Mouse (Mus musculus) MEL (cell line): ENCODE results near the gene Dnajc22. TPM values are rescaled to one million over a fixed set of nuclear protein-coding genes. Genes with fewer than 3 reads are reported as not detected.

ENCODE experiments used
- DNase-seq: peaks from one replicate; pipeline ENCODE4 v3.0.0; 2011; ENCODE audit warnings: low read depth, low spot score
- H3K27ac ChIP-seq: 2 replicates; pipeline ENCODE4 v1.5.1; 2012; ENCODE audit warnings: low read depth, mild to moderate bottlenecking, control low read depth, low read length, moderate library complexity; ENCODE audit not compliant: control insufficient read depth
- H3K27me3 ChIP-seq, 2 experiments: fragments of 150-350 bp in 1 of 2; sonication (generic) in 1 of 2; 2 replicates each; pipeline ENCODE4 v1.6.1; 2012; ENCODE audit warnings: low read length in 2 of 2, mild to moderate bottlenecking in 2 of 2, improper control_type of control experiment in 1 of 2, moderate library complexity in 1 of 2; ENCODE audit not compliant: insufficient read depth in 2 of 2, control insufficient read depth in 1 of 2
- H3K36me3 ChIP-seq, 2 experiments: 2 replicates each; pipeline ENCODE4 v1.6.1; 2012 to 2014; ENCODE audit warnings: low read length in 2 of 2, improper control_type of control experiment in 1 of 2, inconsistent platforms in 1 of 2, mild to moderate bottlenecking in 1 of 2; ENCODE audit not compliant: insufficient read depth in 2 of 2, control insufficient read depth in 1 of 2
- H3K4me1 ChIP-seq, 2 experiments: fragments of 150-350 bp in 1 of 2; sonication (generic) in 1 of 2; 2 replicates each; pipeline ENCODE4 v1.6.1; 2012; ENCODE audit warnings: low read length in 2 of 2, improper control_type of control experiment in 1 of 2, mild to moderate bottlenecking in 1 of 2; ENCODE audit not compliant: insufficient read depth in 2 of 2, control insufficient read depth in 1 of 2
- H3K4me3 ChIP-seq, 2 experiments: fragments of 150-350 bp in 1 of 2; sonication (generic) in 1 of 2; 2 replicates each; pipeline ENCODE4 v1.5.1; 2012; ENCODE audit warnings: low read depth in 2 of 2, low read length in 2 of 2, mild to moderate bottlenecking in 2 of 2, moderate library complexity in 2 of 2, control low read depth in 1 of 2, improper control_type of control experiment in 1 of 2; ENCODE audit not compliant: control insufficient read depth in 1 of 2, insufficient read depth in 1 of 2
- H3K79me2 ChIP-seq: 2 replicates; pipeline ENCODE4 v1.6.1; 2012; ENCODE audit warnings: mild to moderate bottlenecking, low read length, moderate library complexity; ENCODE audit not compliant: control insufficient read depth, poor library complexity, insufficient read depth
- H3K9ac ChIP-seq: 2 replicates; pipeline ENCODE4 v1.6.1; 2012; ENCODE audit warnings: low read depth, mild to moderate bottlenecking, control low read depth, low read length, moderate library complexity; ENCODE audit not compliant: control insufficient read depth, poor library complexity, severe bottlenecking
- H3K9me3 ChIP-seq: fragments of 150-350 bp; sonication (generic); replicated peaks from 2 replicates; pipeline ENCODE4 v1.6.1; 2012; ENCODE audit warnings: mild to moderate bottlenecking, low read length, improper control_type of control experiment, moderate library complexity; ENCODE audit not compliant: insufficient read depth
- BHLHE40 ChIP-seq: IDR thresholded peaks from 2 replicates; pipeline ENCODE4 v1.6.1; 2012; ENCODE audit warnings: low read depth, mild to moderate bottlenecking, inconsistent platforms, low read length, improper control_type of control experiment, borderline replicate concordance
- CHD2 ChIP-seq: IDR thresholded peaks from 2 replicates; pipeline ENCODE4 v1.6.1; 2011; ENCODE audit warnings: low read length, improper control_type of control experiment
- CTCF ChIP-seq, 3 experiments: IDR thresholded peaks in 2 of 3; conservative IDR thresholded peaks in 1 of 3; 2 replicates each; pipeline ENCODE4 v1.5.1; 2011 to 2012; ENCODE audit warnings: low read length in 3 of 3, low read depth in 2 of 3, mild to moderate bottlenecking in 2 of 3, improper control_type of control experiment in 1 of 3, inconsistent platforms in 1 of 3, mixed read lengths in 1 of 3, moderate library complexity in 1 of 3; ENCODE audit not compliant: control insufficient read depth in 1 of 3, insufficient read depth in 1 of 3, poor library complexity in 1 of 3, severe bottlenecking in 1 of 3
- GABPA ChIP-seq: IDR thresholded peaks from 2 replicates; pipeline ENCODE4 v1.6.1; 2012; ENCODE audit warnings: low read depth, mild to moderate bottlenecking, inconsistent platforms, low read length, improper control_type of control experiment, moderate library complexity
- JUND ChIP-seq: IDR thresholded peaks from 2 replicates; pipeline ENCODE4 v1.6.1; 2011; ENCODE audit warnings: low read depth, mild to moderate bottlenecking, improper control_type of control experiment, low read length
- MAZ ChIP-seq: IDR thresholded peaks from 2 replicates; pipeline ENCODE4 v1.6.1; 2012; ENCODE audit warnings: low read depth, mild to moderate bottlenecking, inconsistent platforms, low read length, improper control_type of control experiment
- MXI1 ChIP-seq: IDR thresholded peaks from 2 replicates; pipeline ENCODE4 v1.6.1; 2011; ENCODE audit warnings: mild to moderate bottlenecking, low read depth, low read length, improper control_type of control experiment
- POLR2A ChIP-seq, 2 experiments: IDR thresholded peaks; 2 replicates each; pipeline ENCODE4 v1.6.1; 2011 to 2012; ENCODE audit warnings: low read length in 2 of 2, mild to moderate bottlenecking in 2 of 2, control low read depth in 1 of 2, improper control_type of control experiment in 1 of 2, low read depth in 1 of 2, moderate library complexity in 1 of 2; ENCODE audit not compliant: control insufficient read depth in 1 of 2, insufficient read depth in 1 of 2, poor library complexity in 1 of 2
- RAD21 ChIP-seq: IDR thresholded peaks from 2 replicates; pipeline ENCODE4 v1.6.1; 2011; ENCODE audit warnings: mild to moderate bottlenecking, low read depth, low read length, improper control_type of control experiment
- RCOR1 ChIP-seq: IDR thresholded peaks from 2 replicates; pipeline ENCODE4 v1.6.1; 2012; ENCODE audit warnings: low read depth, mild to moderate bottlenecking, inconsistent platforms, low read length, improper control_type of control experiment
- TAL1 ChIP-seq: IDR thresholded peaks from 2 replicates; pipeline ENCODE4 v1.6.1; 2012; ENCODE audit warnings: mild to moderate bottlenecking, inconsistent platforms, low read length, moderate library complexity, mixed read lengths
- TCF12 ChIP-seq: IDR thresholded peaks from 2 replicates; pipeline ENCODE4 v1.6.1; 2014; ENCODE audit warnings: low read depth, mild to moderate bottlenecking, inconsistent platforms, low read length, improper control_type of control experiment, moderate library complexity
- USF1 ChIP-seq: IDR thresholded peaks from 2 replicates; pipeline ENCODE4 v1.6.1; 2014; ENCODE audit warnings: low read depth, mild to moderate bottlenecking, inconsistent platforms, low read length, improper control_type of control experiment, moderate library complexity
- USF2 ChIP-seq, 2 experiments: IDR thresholded peaks; 2 replicates each; pipeline ENCODE4 v1.6.1; 2011 to 2012; ENCODE audit warnings: improper control_type of control experiment in 2 of 2, low read length in 2 of 2, borderline replicate concordance in 1 of 2, inconsistent platforms in 1 of 2, low read depth in 1 of 2, mild to moderate bottlenecking in 1 of 2; ENCODE audit not compliant: insufficient read depth in 1 of 2
- ZC3H11A ChIP-seq: IDR thresholded peaks from 2 replicates; pipeline ENCODE4 v1.6.1; 2012; ENCODE audit warnings: low read depth, mild to moderate bottlenecking, inconsistent platforms, low read length, improper control_type of control experiment
- polyA plus RNA-seq, 2 experiments: library from polyadenylated mRNA; stranded (reverse) in 1 of 2; unstranded in 1 of 2; fragments of >175 nt in 1 of 2; fragments of >200 nt in 1 of 2; gene quantifications; 2 replicates each; pipeline versions ENCODE4 v1.2.1 to v1.2.4; 2012; ENCODE audit warnings: low replicate concordance in 2 of 2, low read depth in 1 of 2; ENCODE audit not compliant: insufficient read length in 2 of 2, insufficient read depth in 1 of 2, missing spikeins in 1 of 2
- total RNA-seq: library from RNA; depleted of rRNA; stranded (reverse); fragments of 300-350 nt; gene quantifications from 2 replicates; pipeline ENCODE4 v1.2.3, GENCODE M21; 2012

Dnajc22 gene
- total and polyA plus RNA-seq, 3 experiments: 3.2 to 5.3 TPM; not detected in 1

GRCm38 (mm10) chr15:99129441-99129840 is 36.5 kb downstream of the Dnajc22 start:
- H3K27me3 ChIP-seq: peaks cover 0 to 3% of the 10 kb centered on the region in 2 experiments; a peak in 2 of 4 replicates
- no peak overlapping the region for H3K4me3 ChIP-seq
- no peak overlapping the region for H3K9ac ChIP-seq
- no peaks in the 10 kb centered on the region for H3K9me3 ChIP-seq
- no peak overlapping the region for H3K27ac ChIP-seq
- H3K36me3 ChIP-seq: peaks cover 0 to 4% of the 10 kb centered on the region in 2 experiments; a peak in 3 of 4 replicates
- H3K4me1 ChIP-seq: no peaks in the 10 kb centered on the region
- H3K79me2 ChIP-seq: peaks cover 8% of the 10 kb centered on the region
- TF ChIP-seq RCOR1 (no peak), RAD21 (no peak)
- TF ChIP-seq, all 39 proteins: peak for 0
- DNase-seq: no peak

- Histone ChIP-seq H3K79me2 (peaks cover 8% of the 10 kb centered on the region), H3K27me3 (peaks cover 0 to 3% of the 10 kb centered on the region in 2 experiments; a peak in 2 of 4 replicates), H3K9me3 (no peaks in the 10 kb centered on the region), H3K4me3 (no peak overlapping the region), H3K36me3 (peaks cover 0 to 4% of the 10 kb centered on the region in 2 experiments; a peak in 3 of 4 replicates), H3K4me1 (no peaks in the 10 kb centered on the region), H3K27ac (no peak overlapping the region), H3K9ac (no peak overlapping the region)
- no peak for TF ChIP-seq ZC3H11A
- TF ChIP-seq CHD2: no peak
- no peak for TF ChIP-seq MAZ
- TF ChIP-seq USF1: no peak
- TF ChIP-seq USF2 (IDR thresholded peaks at IDR 0.05; ENCODE audit: borderline replicate concordance in 1 of 2, insufficient read depth in 1 of 2, low read depth in 1 of 2, low read length in 2 of 2): no peak
- TF ChIP-seq POLR2A (IDR thresholded peaks at IDR 0.05; ENCODE audit: control insufficient read depth in 1 of 2, insufficient read depth in 1 of 2, low read depth in 1 of 2, low read length in 2 of 2, poor library complexity in 1 of 2): no peak
- no peak for TF ChIP-seq MXI1
- TF ChIP-seq GABPA: no peak
- TF ChIP-seq JUND: no peak
- no peak for DNase-seq
These were observed 37.3 kb downstream of the Dnajc22 start for GRCm38 (mm10) chr15:99129956-99130910.

DNA sequence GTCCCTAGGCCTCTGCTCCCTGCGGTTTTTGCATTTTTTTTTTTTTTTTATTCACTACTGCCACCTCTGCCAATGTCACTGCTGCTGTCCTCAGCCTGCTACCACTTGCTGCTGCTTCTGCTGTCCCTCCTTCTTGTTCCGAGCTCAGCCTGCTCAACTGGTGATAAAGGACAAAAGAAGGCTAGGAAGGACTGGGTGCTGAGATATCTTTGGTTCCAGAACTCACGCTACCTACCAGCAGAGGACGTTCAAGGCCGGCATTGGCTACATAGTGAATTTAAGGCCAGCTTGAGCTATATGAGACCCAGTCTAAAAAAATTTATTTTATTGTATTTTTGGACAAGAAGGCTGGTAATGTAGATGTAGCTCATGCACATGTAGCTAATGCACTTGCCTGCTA is 45.4 kb downstream of the Dnajc22 start:
- no peak overlapping the region for H3K9ac ChIP-seq
- no peak overlapping the region for H3K27ac ChIP-seq

More for the DNA sequence above, 45.4 kb downstream of the Dnajc22 start:
- peak; percentile 32 for DNase-seq
- Histone ChIP-seq H3K4me1 (no peaks in the 10 kb centered on the region), H3K4me3 (no peak overlapping the region), H3K36me3 (no peaks in the 10 kb centered on the region; a peak in 1 of 4 replicates), H3K27me3 (no peaks in the 10 kb centered on the region; a peak in 2 of 4 replicates), H3K9me3 (no peaks in the 10 kb centered on the region), H3K79me2 (no peaks in the 10 kb centered on the region)
- TF ChIP-seq ZC3H11A (no peak), CTCF (IDR thresholded peaks at IDR 0.05 in 2 of 3, conservative IDR thresholded peaks at IDR 0.05 in 1 of 3; ENCODE audit: control insufficient read depth in 1 of 3, insufficient read depth in 1 of 3, low read depth in 2 of 3, low read length in 3 of 3, poor library complexity in 1 of 3, severe bottlenecking in 1 of 3) (peak in 1 of 3 experiments; percentile 3; a peak in 1 of 6 replicates), TAL1 (peak; percentile 19; the same call in 1 of the 2 replicates), TCF12 (peak; percentile 17; the same call in 1 of the 2 replicates), BHLHE40 (no peak)
